Mouse (Mus musculus) heart, postnatal 14 days (tissue): ENCODE measurements around the gene Mecom. TPM values are rescaled to one million over a fixed set of nuclear protein-coding genes. Genes with fewer than 3 reads are reported as not detected.
"Not testable (repeated sequence)": the region's sequence is repeated elsewhere in the genome, so short reads cannot be mapped to it uniquely, and the experiment has no call there.

Source experiments
- DNase-seq, 2 experiments: peaks; one replicate each; pipeline ENCODE4 v3.0.0; 2021 to 2022
- intact Hi-C: fragments of 180-260 bp; cut with DNase I; formaldehyde crosslinking; loops from one replicate; pipeline ENCODE4 v1.15.1; 2025
- long read RNA-seq, 2 experiments: library from polyadenylated mRNA; stranded (forward); transcript quantifications; one replicate each; pipeline ENCODE4 v2.0.0; 2021
- total RNA-seq, 2 experiments: library from RNA; stranded (reverse); gene quantifications; 2 replicates each; pipeline ENCODE4 v1.2.3; 2021

The Mecom gene
- 10 to 100 TPM; 21.8 to 28.1 TPM for total RNA-seq
- long read RNA-seq, experiment 1, full-length matches to known transcripts, result 1 of 6 reads
- long read RNA-seq, experiment 1, partial matches to known transcripts, result 2 of 6 reads
- long read RNA-seq, experiment 1, other reads (novel, unspliced or antisense), result 3 of 6 reads
- long read RNA-seq, experiment 2, full-length matches to known transcripts, result 2 of 7 reads
- long read RNA-seq, experiment 2, partial matches to known transcripts, result 0 of 7 reads
- long read RNA-seq, experiment 2, other reads (novel, unspliced or antisense), result 5 of 7 reads

- intact Hi-C loops, result no loop called here
- DNase-seq, result no peak
Measured at GRCm38 (mm10) chr3:30547908-30548307, at the start of gene Mecom. TSS of gene Mecom (minus strand) at chr3:30548008.

DNA sequence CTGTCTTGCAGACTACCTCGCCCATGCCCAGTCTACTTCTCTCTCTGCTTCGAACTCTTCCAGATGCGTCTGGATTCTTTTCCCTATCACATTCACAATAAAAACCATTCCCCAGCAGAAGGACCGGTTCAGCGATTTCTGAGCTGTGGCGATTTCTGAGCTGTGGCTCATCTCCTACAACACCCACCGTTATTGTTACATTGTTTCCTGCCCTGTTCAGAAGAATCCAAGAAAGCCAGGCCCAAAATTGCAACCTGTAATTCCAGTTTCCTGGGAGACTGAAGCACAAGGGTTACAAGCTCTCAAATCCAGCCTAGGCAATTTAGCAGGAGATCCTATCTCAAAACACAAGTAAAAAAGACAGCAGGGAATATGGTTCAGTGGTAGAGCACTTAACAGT, 49.5 kb upstream of the Mecom start:
- intact Hi-C loops, result loop anchor here (5.0 to 10.0 kb wide), 3 partner anchors 205 to 1792 kb away; partner anchors contain the start of gene Rpl22l1
- DNase-seq, result no peak

- intact Hi-C loops, result loop anchor here (5.0 to 10.0 kb wide), 3 partner anchors 207 to 1790 kb away; partner anchors contain the start of gene Rpl22l1
- DNase-seq, result peak; percentile 53 to 60
Measured at GRCm38 (mm10) chr3:30595111-30595832, 47.5 kb upstream of the Mecom start.

- DNase-seq, result peak in 1 of 2 experiments; percentile 12
- intact Hi-C loops, result loop anchor here (2.0 to 10.0 kb wide), 4 partner anchors 103 to 1789 kb away; partner anchors contain the start of genes Lrrc31 and Rpl22l1
Measured at GRCm38 (mm10) chr3:30593719-30594485, 46.1 kb upstream of the Mecom start.

DNA sequence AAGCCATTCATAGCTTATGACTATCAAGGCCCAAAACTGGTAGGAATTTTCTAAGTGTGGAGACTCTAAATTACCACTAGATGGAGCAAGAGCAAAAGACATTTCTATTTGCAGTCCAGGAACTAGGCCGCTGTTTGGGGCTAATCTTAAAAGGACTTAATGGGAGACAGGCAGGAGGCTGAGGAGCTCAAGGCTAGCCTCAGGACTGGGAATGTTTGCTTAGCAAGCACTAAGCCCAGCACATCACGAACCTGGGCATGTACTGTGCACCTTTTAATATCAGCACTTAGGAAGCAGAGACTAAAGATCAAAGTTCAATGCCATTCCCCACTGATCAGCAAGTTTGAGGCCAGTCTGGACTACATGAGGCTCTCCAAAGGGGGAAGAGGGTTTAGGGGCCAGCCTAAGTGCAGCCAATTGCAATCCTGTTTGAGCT, 44.6 kb upstream of the Mecom start:
- intact Hi-C loops, result loop anchor here (2.0 to 10.0 kb wide), 4 partner anchors 105 to 1788 kb away; partner anchors contain the start of genes Lrrc31 and Rpl22l1
- DNase-seq, result peak in 1 of 2 experiments; percentile 23

DNA sequence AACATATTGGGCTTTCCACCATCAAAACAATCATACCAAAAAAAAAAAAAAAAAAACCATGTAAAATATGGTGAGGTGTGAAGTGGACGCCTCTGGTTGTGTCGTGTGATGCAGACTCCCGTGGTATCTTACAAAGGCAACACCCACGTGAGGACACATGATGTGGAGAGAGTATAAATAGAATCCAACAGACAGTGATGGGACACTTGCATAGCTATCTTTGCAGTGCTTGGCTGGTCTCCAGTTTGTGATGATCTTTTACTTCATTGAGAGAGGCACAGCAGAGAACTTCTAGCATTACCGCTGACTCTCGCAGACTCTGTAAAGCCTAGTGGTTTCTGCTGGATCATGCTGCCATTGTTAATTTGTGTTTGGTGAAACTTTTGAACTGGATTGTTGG, 41.1 kb upstream of the Mecom start:
- no peak for DNase-seq
- intact Hi-C loops, result no loop called here

- DNase-seq, result no peak
- intact Hi-C loops, result no loop called here
Measured at GRCm38 (mm10) chr3:30573549-30573948, 25.7 kb upstream of the Mecom start.

DNA sequence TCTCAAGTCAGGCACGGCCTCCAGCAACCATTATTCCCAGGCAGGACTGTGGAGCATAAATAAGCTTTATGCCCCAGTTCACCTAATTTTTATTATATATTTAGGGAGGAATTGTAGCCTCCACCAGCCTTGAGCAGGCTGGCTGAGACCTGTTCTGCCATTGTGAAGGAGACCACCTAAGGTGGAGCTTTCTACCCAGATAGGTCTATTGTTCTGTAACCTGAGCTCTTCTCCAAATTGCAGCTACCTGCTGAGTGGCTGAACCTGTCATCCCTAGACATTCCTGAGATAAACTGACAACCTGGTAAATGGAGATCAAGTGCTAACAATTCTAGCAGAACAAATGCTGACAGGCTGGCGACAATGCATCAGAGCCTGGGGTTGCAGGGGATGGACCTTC, 18.5 kb upstream of the Mecom start:
- DNase-seq, intact Hi-C loops: not testable (repeated sequence)

DNA sequence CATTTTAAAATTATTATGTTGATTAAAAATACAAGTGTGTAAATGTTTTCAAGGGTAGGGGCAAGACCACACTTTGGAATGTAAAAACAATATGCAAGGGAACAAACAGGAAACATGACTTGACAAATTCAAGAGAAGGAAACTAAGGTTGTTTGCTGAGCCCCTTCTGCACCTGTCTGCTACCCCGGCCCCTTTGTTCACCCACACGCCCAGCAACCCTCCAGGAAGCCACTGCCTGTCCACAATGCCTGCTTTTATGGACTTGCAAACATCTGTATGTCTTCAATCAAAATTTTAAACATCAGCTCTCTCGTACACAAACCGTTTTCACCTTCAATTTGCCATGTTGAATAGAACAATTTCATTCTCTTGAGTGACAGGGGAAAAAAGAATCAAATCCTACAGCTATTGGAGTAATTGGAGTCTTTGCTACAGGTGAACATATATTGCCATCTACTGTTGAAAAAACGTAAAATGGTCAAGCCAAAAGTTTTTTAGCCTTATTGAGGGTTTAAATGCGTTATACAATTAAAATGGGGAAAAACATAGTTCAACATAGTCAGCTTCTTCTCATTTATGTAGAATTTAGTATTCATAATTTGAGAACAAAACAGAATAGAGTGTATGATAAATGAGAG, 13.0 kb upstream of the Mecom start:
- intact Hi-C loops, result loop anchor here (2.0 to 5.0 kb wide), 2 partner anchors 748 to 823 kb away; no protein-coding TSS in a partner anchor
- no peak for DNase-seq

GRCm38 (mm10) chr3:30553741-30554140, 5.9 kb upstream of the Mecom start:
- no peak for DNase-seq
- intact Hi-C loops, result loop anchor here (10.0 kb wide), 1 partner anchor 659 kb away; no protein-coding TSS in a partner anchor

DNA sequence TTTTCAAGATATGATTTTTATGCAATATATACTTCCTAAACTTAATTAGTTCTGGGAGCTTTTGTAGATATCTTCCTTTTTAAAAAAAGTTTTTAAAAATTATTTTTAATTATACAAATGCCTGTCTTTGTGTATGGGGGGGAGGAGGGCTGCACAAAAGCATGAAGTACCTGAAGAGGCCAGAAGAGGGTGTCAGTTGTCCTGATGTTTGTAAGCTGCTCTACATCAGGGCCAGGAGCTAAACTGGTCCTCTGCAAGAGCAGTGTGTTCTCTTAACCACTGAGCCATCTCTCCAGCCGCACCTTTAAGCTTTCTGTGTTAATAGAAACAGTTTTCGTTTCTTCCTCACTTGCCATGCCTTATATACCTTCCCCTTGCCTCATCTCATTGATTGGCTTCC, 2.4 kb upstream of the Mecom start:
- intact Hi-C loops, result loop anchor here (10.0 kb wide), 1 partner anchor 655 kb away; no protein-coding TSS in a partner anchor
- DNase-seq, result peak in 1 of 2 experiments; percentile 32

DNA sequence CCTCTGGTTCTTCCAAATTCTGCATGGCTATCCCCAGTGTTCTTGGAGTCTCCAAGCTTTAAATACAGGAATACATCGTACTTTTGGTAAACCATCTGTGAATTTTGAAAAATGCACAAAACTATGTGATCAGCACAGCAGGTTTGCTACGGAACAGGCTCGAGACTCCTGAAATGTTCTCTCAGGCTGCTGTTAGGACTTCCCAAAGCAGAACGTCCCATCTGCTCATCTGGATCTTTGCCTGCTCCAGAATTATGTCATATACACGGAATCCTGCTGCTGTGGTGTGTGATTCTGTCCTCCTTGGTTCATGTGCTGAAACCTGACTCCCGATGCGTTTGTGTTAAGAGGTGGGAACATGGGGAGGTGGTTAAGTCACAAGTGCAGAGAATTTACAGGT, 1.1 kb upstream of the Mecom start:
- intact Hi-C loops, result no loop called here
- peak; percentile 27 to 56 for DNase-seq

DNA sequence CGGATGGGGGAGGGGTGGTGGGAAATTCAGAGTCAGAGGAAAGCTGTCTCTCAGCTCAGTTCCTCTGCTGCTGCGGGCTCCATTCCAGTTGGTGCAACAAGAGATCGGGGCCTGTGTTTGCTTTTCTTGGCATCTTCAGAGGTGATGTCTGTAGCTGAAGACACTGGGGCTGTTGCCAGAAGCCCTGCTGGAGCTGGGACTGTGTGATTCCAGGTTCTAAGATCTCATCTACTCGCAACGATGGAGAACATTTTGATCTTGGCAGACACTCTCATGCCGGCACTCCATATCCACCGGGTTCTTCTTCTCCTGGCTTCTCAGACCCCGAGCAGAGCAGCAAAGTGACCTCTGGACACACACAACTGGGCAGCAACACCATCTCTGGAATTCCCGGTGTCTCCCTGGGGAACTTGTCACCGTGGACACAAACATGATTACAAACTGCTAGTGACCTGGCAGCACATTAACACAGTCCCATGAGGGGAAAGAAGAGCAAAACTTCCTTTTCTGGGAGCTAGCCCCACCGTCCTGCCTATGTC, 908 bp downstream of the Mecom start:
- DNase-seq, result peak; percentile 81 to 85
- intact Hi-C loops, result no loop called here

DNA sequence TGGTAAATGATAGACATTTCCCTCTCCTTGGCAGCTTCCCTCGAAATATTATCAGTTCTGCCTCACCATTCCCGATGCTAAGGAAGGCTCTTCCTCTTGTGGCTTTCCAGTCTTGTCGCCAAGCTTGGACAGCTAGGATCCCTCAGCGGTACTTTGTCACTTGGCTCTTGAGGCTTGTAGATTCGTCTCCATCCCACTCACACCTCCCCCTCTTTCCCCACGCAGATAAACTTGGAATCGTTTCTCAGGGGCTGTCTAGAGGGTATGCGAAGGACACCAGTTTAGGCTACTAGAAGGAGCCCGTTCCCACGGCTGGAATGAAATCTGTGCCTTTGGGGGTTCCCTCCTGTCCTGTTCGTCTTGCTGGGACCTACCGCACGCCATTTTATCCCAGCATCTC, 1.4 kb downstream of the Mecom start:
- peak in 1 of 2 experiments; percentile 56 for DNase-seq
- intact Hi-C loops, result no loop called here

- DNase-seq, result no peak
- intact Hi-C loops, result no loop called here
Measured at GRCm38 (mm10) chr3:30545246-30545645, 2.6 kb downstream of the Mecom start.

DNA sequence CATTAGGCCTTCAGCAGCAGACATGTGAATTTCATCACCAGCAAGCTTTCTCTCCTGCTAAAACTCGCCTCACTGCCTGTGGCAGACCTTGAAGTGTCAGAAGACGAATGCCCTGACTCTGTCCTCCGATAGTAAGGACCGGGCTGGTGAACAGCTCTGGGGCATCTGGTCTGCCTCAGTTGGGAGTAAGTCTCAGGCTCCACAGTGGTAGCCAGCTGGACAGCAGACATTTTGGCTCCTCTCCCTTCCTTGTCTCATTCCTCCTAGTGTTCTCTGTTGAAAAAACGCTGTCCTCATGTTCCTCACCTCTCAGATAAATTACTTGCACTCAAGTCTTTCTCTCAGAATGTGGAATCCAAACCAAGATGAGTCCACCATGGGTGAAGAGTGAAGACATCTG, 3.5 kb downstream of the Mecom start:
- intact Hi-C loops, result no loop called here
- DNase-seq, result peak; percentile 36 to 48

- intact Hi-C loops, result no loop called here
- DNase-seq, result no peak
Measured at GRCm38 (mm10) chr3:30535821-30536220, 12.0 kb downstream of the Mecom start.

DNA sequence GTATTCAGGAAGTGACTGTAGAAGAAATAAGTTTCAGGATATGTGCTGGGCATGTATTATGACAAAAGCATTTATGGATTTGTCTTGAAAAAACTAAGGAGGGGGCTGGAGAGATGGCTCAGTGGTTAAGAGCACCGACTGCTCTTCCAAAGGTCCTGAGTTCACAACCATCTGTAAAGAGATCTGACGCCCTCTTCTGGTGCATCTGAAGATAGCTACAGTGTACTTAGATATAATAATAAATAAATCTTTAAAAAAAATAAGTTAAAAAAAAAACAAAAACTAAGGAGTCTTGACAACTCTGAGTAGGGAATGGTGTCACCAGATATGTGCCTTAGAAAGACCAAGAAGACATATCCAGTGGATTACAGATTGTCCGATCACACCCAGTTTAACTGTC, 27.1 kb downstream of the Mecom start:
- intact Hi-C loops, DNase-seq: not testable (repeated sequence)

GRCm38 (mm10) chr3:30519425-30519824, 28.4 kb downstream of the Mecom start:
- intact Hi-C loops, result loop anchor here (5.0 kb wide), 1 partner anchor 707 kb away; no protein-coding TSS in a partner anchor
- DNase-seq, result no peak

- intact Hi-C loops, result loop anchor here (2.0 to 5.0 kb wide), 2 partner anchors 355 to 703 kb away; no protein-coding TSS in a partner anchor
- DNase-seq, result no peak
Measured at GRCm38 (mm10) chr3:30515795-30516170, 32.0 kb downstream of the Mecom start.
